Mouse (Mus musculus) c-Kit-positive CD71-negative TER-119-negative erythroid progenitor cells, embryonic 14.5 days (primary cell): ENCODE data around the gene Emilin2.

Experiments used
- DNase-seq: peaks from one replicate; pipeline ENCODE4 v3.0.0-alpha.2; 2013; ENCODE audit warnings: low read depth

Emilin2 gene

DNA sequence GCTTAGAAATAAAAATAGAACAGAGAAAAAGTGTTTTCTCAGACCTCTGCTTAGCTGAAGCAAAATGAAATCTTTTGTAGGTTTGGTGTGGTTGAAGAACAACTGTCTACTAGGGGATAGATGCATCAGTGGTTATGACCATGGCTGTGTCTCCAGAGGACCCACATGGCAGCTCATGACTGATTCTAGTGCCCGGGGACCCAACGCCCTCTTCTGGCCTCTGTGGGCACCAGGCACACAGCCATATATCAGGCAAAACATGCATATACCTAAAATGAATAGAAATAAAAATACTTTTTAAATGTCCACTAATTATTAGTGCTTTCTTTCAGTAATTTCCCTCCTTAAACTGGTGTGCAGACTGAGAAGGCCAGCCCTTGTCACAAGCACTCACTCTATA is 79.8 kb downstream of the Emilin2 start:
- DNase-seq, result no peak

DNA sequence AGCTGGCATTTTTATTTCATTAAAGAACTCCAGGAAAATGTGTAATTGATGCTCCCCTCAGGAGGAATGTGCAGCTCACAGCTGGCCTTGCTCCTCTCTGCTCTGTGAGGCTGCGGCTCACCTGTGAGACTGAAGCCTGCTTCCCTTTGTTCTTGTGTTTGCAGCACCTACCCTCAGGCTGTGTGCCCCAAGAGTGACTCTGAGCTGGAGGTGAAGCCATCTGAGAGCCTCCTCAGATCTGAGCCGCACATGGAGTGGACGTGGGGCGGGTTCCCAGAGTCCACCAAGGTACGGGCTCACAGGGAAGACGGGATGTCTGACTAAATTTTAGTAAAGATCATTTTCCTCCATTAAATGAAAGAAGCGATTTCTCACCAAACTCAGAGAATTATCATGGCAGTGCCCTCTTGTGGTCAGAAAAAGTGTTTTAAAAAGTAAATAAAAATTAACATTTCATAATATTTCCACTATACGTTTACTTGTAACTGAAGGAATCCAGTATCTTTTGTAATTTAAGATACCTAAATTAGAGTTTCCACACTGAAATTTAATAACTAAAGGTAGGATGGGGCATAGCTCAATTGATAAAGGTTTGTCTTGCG is 81.6 kb downstream of the Emilin2 start:
- no peak for DNase-seq

DNA sequence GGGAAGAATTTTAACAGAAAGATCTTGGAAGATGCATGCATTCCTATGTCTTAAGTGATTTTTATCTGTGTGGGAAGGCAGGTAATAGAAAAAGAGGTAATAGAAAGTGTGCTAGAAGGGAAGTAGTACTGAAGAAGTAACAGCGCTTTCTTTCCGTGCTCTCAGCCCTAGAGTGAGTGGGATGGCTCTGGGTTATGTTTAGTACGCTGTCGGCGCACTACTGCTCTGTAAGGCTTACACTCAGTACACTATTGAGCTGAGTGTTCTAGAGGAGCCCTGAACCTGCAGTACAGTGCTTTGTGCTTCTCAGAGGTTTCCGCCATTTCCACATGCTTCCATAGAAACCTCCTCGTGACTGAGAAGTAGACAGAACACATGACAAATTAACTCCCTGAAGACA is 83.1 kb downstream of the Emilin2 start:
- DNase-seq, result no peak

DNA sequence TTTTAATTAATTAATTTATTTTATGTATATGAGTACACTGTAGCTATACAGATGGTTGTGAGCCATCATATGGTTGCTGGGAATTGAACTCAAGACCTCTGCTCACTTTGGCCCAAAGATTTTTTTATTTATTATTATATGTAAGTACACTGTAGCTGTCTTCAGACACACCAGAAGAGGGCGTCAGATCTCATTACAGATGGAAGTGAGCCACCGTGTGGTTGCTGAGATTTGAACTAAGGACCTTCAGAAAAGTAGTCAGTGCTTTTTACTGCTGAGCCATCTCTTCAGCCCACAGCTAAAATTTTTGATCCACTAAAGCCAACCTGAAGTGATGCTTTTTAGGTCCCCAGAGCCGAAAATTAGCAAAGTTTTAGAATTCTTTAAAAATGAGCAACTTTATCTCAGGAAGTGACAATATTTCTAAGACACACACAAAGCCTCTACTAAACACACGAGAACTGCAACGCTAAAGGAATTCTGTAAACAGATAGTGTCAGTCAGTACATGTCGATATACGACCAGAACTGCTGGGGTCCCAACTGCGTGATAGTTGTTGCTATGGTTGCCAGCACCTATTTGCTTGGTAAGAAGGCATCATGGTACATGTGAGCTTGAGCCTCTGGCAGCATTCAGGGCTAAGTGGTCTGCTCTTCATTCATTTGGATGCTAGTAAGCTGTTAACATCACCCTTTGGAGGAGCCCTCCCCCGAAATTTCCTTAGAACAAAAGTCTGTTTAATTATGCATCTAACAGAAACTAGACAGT is 84.5 kb downstream of the Emilin2 start:
- DNase-seq, result no peak

DNA sequence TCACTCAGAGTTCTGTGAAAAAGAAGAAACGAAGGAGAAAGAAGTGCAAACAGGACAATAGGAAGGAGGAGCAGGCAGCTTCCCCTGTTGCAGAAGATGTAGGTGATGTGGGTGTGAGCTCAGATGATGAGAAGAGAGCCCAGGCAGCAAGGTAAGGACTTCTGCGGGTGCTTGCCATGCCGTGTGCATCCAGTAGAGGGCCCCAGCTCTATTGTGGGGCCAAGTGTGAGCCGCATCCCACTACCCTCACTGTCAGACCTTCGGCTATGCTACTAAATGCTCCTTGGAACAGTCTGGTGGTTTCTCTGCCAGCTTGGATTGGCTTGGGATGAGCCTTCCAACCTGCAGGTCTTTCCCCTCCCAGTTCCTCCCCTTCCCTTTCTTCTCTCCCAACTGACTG is 86.7 kb downstream of the Emilin2 start:
- no peak for DNase-seq

DNA sequence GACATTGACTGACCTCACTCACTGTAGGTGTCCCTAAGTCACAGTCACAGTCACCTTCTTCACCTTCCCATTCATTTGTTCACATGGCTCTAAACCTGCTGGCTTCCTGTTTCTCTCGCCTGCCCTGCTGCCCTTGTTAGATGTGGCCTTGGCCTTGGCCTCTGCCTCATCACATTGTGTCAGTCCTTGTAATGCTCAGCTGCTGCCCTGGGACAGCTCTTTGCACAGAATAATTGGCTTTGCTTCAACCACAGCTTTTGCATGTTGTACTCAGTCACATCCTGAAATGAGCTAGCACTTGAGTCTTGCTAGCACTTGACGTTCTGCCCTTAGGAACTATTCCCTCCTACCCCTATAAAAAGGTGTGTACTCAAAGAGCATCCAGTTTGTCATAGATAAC is 87.3 kb downstream of the Emilin2 start:
- no peak for DNase-seq

DNA sequence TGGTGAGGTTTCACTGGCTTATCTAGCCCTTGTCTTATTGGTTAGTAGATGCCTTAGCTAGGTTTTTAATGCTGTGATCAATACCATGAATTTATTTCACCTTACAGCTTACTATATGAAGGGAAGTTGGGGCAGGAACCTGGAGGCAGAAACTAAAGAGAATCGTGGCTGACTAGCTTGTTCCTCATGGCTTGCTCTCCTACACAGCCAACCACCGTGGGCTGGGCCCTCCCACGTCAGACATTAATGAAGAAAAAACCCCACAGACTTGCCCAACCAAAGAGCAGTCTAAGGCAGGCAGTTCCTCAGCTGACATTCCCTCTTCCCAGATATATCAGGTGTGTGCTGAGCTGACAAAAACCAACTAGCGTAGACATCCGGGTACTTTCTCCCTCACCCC is 88.1 kb downstream of the Emilin2 start:
- DNase-seq, result no peak

DNA sequence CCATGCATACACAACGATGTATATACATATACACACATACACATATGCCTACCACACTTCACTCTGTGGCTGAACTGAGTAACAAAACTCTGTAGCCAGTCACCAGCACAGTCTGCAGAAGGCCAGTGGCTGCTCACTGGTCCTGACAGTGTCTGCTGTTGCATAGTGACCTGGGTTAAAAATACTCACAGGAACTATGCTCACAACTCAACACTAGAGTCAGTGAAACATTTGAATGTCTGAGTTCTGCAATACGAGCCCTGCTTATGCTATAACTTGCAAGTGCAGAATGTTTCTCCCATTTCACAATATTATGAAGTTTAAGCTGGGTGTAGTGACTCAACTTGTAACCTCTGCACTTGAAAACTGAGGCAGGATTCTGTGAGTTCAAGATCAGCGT is 90.4 kb downstream of the Emilin2 start:
- DNase-seq, result no peak

DNA sequence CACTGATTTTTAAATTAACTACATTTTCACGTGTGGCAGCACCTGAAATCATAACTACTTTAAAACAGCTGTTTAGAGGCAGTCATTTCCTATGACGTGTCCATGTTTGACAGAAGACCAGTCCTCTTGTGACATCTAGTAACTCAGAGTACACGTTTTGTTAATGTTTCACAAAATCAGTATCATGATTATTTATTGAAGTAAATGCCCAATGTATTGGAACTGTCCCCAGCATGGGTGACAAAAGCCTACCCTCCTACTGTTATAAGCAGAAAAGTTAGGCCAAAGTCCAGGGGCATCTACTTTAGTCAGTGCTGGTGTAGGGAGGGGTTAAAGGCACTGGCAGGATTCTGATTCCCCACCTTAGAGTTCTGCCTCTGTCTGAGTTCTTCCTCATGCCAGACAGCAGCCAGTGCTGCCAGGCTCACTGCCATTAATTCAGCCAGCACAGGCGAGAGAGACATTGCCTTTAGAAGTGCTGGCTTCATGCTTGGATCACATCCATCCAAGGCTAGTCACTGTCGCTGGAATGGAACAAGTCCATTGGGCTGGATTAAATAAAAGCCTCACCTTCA is 94.6 kb downstream of the Emilin2 start:
- no peak for DNase-seq

DNA sequence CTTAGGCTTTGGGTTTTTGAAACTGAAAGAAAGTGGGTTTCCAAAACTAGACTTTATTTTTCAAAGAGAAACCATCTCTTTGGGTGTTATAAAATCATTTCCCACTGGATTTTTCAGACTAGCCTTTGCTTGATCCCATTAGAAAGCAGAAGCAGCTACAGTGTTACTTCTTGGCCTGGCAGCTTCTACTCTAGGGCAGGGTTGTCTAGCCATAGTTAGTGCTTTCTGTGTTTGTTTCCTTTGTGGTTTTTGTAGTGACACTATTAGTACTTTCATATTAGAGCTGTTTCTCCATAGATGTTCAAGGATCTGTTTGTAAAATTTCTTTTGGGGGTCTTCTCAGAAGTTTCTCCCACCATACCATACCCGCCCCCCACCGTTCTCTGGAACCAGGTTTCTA is 95.5 kb downstream of the Emilin2 start:
- no peak for DNase-seq

DNA sequence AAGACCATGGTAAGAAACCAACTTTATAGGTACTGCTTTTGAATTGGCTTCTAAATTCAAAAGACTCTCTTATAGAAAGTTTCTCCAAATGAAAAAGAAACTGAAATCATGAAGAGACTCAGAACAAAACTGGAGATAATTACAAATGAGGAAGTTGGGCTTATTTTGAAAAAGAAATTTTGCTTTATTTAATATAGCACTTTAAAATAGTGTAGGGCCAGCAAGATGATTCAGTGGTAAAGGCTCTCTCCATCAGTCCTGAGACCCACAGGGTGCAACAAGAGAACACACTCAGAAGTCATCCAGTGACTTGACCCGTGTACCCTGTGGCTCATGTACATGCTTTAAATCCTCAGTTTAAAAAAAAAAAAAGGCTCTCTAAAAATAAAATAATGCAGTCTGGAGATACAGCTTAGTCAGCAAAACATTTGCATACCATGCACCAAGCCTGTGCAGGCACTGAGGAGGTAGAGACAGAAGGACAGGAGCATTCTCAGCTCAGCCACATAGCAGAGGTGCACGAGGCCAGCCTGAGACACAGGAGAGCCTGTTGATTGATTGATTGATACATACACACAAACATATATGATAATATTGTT is 96.4 kb downstream of the Emilin2 start:
- no peak for DNase-seq

DNA sequence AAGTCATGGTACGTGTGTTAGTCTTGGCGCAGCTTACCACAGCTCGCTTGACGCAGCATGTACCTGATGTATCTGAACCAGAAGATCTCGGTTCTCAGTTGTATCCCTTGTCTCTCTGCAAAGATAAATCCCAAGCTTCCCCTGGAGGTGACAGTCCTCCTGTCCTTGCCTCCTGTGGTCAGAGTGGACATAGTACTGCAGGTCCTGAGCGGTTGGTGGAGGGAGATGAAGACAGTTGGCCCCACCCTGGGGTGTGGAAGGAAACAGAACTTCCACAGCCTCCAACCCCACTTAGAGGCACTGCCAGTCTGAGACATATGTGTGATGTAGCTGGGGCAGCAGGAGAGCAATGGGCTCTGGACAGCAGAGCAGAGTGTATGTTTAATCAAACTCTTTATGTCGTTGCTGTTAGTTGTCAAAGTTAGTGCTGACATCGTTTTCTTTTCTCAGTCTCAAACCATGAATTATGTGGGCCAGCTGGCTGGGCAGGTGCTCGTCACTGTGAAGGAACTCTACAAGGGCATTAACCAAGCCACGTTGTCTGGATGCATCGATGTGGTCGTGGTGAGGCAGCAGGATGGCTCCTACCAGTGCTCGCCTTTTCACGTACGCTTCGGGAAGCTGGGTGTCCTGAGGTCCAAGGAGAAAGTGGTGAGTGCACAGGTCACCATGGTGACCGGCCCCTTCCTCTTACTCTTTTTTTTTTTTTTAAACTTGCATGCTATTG is 97.1 kb downstream of the Emilin2 start:
- DNase-seq, result no peak

DNA sequence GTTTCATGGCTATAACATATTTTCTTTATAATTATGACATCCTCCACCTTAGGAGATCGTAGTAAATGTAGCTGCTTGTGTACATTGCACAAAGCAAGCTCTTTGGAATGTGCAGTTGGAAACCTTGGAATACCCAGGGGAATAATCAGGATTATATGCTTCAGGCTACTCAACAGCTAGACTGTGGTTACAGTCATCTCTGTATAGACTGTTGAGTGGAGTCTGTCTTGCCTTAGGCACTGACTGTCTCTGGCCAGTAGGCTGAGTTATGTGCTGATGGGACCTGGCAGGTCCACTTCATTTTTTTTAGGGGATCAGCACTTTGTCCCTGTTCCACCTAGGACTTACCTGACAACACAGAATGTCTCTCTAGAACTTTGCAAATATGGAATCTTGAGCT is 98.1 kb downstream of the Emilin2 start:
- no peak for DNase-seq

DNA sequence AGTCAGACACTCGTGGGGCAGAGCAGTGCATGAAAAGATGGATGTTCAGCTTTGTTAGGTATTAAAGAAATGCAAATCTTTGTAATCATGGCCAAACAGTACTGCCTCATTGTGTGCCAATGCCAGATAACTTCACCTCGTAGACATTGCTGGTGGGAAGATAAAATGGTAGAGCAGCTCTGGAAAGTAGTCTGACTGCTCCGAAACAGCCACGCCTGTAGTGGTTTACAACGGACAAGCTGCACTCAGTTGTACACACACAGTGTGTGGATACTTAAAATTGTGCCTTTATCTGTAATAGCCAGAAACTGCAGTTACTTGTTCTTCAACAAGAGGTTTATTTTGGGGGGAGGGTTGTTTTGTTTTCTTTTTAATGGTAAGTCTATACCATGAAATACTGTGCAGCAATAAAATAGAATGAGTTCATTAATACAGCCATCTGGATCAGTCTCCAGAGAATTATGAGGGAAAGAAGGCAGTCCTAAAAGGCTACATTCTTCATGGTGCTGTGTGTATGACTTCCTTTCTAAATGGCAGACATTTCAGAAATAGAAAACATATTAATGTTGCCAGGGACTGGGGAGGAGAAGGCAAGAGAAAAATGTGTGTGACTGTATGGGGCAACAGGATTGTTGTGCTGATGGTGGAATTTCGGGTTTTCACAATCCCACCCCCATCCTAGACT is 99.7 kb downstream of the Emilin2 start:
- DNase-seq, result no peak

DNA sequence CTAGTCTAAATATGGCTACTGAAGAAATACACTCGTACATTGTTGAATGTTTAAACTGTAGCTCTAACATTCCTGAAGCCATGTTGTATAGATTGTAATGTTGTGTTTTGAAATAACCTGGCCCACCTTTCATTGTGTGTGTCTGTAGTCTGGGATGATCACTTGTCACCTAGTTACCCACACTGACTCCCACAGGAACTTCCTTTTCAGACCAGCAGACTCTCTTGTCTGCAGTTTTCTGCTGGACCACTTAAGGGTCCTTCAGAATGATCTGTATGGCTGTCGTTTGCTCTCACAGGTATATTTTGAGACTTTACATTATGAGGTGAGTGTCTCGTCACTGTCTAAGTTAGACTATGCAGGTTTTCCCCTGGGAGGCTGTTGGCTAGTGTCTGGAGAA is 101.8 kb downstream of the Emilin2 start:
- no peak for DNase-seq

DNA sequence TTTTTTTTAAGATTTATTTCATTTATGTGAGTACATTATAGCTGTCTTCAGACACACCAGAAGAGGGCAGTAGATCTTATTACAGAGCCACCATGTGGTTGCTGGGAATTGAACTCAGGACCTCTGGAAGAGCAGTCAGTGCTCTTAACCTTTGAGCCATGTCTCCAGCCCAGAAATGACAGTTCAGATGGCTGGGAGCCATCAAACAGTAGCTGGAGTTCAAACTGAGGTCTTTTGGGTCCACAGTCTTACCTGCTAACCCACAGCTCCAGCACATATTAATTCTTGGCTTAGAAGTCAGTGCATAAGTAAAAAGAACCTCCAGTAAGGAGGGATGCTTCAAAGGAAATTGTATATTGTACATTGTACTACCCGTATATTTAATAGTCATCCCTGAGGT is 102.9 kb downstream of the Emilin2 start:
- DNase-seq, result no peak

DNA sequence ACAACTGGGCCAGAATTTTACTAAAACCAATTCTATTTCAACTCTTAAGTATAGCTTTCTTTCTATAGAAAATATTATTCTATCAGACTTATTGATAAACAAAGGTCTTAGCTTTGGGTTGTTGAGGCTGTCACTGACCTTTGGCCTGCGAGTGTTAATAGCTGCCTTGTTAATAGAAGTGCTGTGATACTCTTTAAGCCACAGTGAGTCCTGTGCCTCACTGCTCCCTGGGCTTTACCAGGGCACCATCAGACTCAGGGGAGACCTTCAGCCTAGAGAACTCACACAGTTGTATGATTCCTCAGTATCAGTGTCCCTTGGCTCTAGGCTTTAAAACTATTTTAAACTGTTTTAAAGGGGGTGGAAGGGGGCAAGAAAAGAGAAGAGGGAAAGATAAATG is 103.4 kb downstream of the Emilin2 start:
- no peak for DNase-seq

DNA sequence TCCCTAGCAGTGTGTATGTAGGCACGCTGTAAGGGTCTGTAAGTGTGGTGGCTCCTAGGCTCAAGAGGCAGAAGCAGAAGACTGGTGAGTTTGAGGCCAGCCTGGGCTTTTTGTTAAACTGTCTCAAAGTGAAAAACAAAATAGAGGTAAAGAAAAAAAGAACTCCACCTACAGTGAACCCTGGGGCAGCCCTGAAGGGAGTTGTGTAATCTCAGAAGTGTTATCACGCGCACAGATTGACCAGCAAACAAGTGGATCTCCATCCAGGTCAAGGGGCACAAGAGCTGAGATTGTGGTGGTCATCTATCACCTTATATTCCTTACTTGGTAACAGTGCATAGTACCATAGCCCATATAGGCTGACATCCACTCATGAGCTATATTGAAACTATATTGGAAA is 104.5 kb downstream of the Emilin2 start:
- DNase-seq, result no peak

DNA sequence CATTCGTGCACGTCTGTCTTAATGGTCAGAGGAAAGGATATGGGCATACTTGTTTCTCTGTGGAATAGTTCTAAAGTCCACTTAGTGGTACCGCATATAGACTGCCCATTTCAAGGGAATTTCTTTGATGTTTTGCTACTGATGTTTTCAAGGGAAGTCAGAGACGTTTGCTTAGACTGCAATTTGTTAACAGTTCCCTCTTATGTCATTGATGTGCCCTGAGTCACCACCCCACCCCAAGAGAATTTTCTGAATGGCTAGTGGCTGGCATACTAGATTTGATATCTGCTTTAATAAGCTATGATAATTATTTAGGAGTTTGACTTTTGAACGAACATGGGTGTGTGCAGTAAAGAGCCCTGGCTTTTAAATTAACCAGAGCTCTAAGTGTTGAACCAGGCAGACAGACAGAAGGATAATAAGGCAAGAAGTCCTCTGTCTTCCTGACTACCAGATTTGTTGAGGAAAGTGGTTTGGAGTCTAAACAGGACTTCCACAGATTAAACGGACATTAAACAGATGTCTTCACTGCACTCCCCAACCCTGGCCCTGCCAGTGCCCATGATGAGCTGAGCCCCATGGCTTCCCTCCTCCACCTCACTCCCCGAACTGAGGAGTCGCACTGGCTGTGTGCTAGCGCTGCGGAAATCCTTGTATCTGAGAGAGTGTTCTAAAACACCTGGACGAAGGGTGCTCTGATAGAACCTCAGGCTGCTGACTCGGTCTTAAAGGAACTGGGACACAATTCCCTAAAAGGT is 105.5 kb downstream of the Emilin2 start:
- DNase-seq, result no peak

DNA sequence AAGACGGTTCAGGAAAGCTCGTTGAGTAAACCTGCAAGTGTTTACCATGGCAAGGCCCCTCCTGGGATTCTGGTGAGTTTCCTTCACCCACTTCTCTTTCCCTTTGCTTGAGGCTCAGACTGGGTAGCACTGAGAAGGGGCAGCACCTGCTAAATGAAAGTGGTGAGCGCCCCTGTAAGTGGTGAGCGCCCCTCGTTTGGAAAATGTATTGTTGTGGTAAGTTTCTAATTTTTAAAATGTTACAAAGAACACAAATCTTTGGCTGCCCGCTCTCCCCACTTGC is 107.0 kb downstream of the Emilin2 start:
- no peak for DNase-seq

DNA sequence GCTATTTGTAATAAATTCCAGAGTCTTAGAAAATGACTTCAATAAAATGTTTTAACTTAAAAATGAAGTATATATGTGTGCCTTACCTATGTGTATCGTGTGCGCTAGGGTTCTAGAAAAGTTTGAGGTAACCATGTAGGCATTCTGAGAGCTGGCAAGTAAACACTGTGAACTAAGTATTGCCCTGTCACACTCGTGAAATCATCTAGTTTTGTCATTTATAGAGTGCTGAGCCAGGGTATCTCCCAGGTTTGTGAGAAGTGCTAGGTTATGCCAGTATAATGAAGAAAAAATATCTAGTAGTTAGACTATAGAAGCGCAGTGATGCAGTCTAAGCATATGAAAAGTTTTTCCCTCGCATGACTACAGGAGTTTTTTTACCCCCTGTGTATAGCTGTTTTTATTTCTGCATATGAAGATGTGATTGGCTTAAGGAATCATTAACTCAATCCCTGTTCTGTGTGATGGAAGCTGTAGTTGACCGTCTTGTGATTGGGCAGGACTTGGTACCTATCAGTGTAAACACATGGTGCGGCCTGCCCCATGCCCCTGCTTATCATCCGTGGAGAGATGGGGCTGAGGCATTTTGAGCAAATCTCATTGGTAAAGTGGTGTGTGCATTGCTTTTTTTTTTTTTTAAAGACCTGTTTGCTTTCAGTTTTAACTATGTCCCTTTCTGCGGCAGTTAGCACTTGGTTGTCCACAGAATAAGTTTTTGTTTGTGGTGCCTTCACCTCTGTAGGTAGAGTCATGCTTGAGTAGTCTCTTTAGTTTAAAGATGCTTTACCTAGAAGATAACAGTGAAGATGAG is 107.6 kb downstream of the Emilin2 start:
- DNase-seq, result no peak
